Mouse (Mus musculus): ENCODE results near the gene 0610010K14Rik. TPM values are rescaled to one million over a fixed set of nuclear protein-coding genes. Genes with fewer than 3 reads are reported as not detected.

0610010K14Rik gene
- polyA plus RNA-seq, 1 experiment from 2014 or later, result 115 TPM

GRCm38 (mm10) chr11:70199107-70199506 is 38.6 kb downstream of the 0610010K14Rik start:
- 69% methylated on average over 8 of the region's 8 CpGs for WGBS

GRCm38 (mm10) chr11:70198332-70198731 is 39.4 kb downstream of the 0610010K14Rik start:
- Histone ChIP-seq H3K4me2 (replicated peaks; ENCODE audit: low read depth, low read length) (no peak overlapping the region), H3K27ac (ENCODE audit: low read length) (no peak overlapping the region), H3K4me1 (ENCODE audit: insufficient read depth, low read depth, low read length) (no peaks in the 10 kb centered on the region), H3K36me3 (ENCODE audit: insufficient read depth, low read length) (no peaks in the 10 kb centered on the region), H3K9me3 (ENCODE audit: low read length) (no peaks in the 10 kb centered on the region), H3K9ac (replicated peaks; ENCODE audit: low read depth) (no peak overlapping the region), H3K4me3 (ENCODE audit: low read depth, low read length) (no peak overlapping the region), H3K27me3 (replicated peaks; ENCODE audit: insufficient read depth, low read length) (no peaks in the 10 kb centered on the region)
- ATAC-seq (peak; percentile 53), DNase-seq (ENCODE audit: low spot score) (peak; percentile 78)
- 69% methylated on average over 3 of the region's 3 CpGs for WGBS
- peak; percentile 45; the same call in 1 of the 2 replicates for TF ChIP-seq EP300 (IDR thresholded peaks at IDR 0.05)
- no peak for TF ChIP-seq CTCF (IDR thresholded peaks at IDR 0.05)

More at GRCm38 (mm10) chr11:70199107-70199506, 38.6 kb downstream of the 0610010K14Rik start:
- Histone ChIP-seq H3K4me3 (ENCODE audit: low read depth, low read length) (no peak overlapping the region), H3K36me3 (ENCODE audit: insufficient read depth, low read length) (no peaks in the 10 kb centered on the region), H3K27ac (ENCODE audit: low read length) (no peak overlapping the region), H3K9ac (replicated peaks; ENCODE audit: low read depth) (no peak overlapping the region), H3K9me3 (ENCODE audit: low read length) (no peaks in the 10 kb centered on the region), H3K4me1 (ENCODE audit: insufficient read depth, low read depth, low read length) (no peaks in the 10 kb centered on the region), H3K27me3 (replicated peaks; ENCODE audit: insufficient read depth, low read length) (no peaks in the 10 kb centered on the region), H3K4me2 (replicated peaks; ENCODE audit: low read depth, low read length) (no peak overlapping the region)
- ATAC-seq, result no peak
- TF ChIP-seq EP300 (IDR thresholded peaks at IDR 0.05) (no peak), CTCF (IDR thresholded peaks at IDR 0.05) (no peak)
- DNase-seq (ENCODE audit: low spot score), result peak; percentile 32

- H3K9ac ChIP-seq (replicated peaks; ENCODE audit: low read depth), result no peak overlapping the region
- H3K4me1 ChIP-seq (ENCODE audit: insufficient read depth, low read depth, low read length), result no peaks in the 10 kb centered on the region
- ATAC-seq, result peak; percentile 85
- no peak overlapping the region for H3K4me2 ChIP-seq (replicated peaks; ENCODE audit: low read depth, low read length)
- WGBS, result 34% methylated on average over 11 of the region's 11 CpGs
- no peaks in the 10 kb centered on the region for H3K9me3 ChIP-seq (ENCODE audit: low read length)
- H3K27ac ChIP-seq (ENCODE audit: low read length), result 0 out of 2 replicates have a peak overlapping the region, but pooled peaks have one; percentile 26
- H3K36me3 ChIP-seq (ENCODE audit: insufficient read depth, low read length), result no peaks in the 10 kb centered on the region
- peak; percentile 81 for DNase-seq (ENCODE audit: low spot score)
- no peak overlapping the region for H3K4me3 ChIP-seq (ENCODE audit: low read depth, low read length)
- TF ChIP-seq CTCF (IDR thresholded peaks at IDR 0.05), result no peak
- peak; percentile 79 for TF ChIP-seq EP300 (IDR thresholded peaks at IDR 0.05)
- H3K27me3 ChIP-seq (replicated peaks; ENCODE audit: insufficient read depth, low read length), result no peaks in the 10 kb centered on the region
Observed at GRCm38 (mm10) chr11:70193354-70194285, 44.1 kb downstream of the 0610010K14Rik start.

GRCm38 (mm10) chr11:70192157-70192556 is 45.6 kb downstream of the 0610010K14Rik start:
- TF ChIP-seq CTCF (IDR thresholded peaks at IDR 0.05) (no peak), EP300 (IDR thresholded peaks at IDR 0.05) (no peak)
- no peaks in the 10 kb centered on the region for H3K9me3 ChIP-seq (ENCODE audit: low read length)
- no peaks in the 10 kb centered on the region for H3K4me1 ChIP-seq (ENCODE audit: insufficient read depth, low read depth, low read length)
- no peak for ATAC-seq
- H3K4me3 ChIP-seq (ENCODE audit: low read depth, low read length), result no peak overlapping the region
- no peaks in the 10 kb centered on the region for H3K27me3 ChIP-seq (replicated peaks; ENCODE audit: insufficient read depth, low read length)
- DNase-seq (ENCODE audit: low spot score), result no peak
- H3K36me3 ChIP-seq (ENCODE audit: insufficient read depth, low read length), result no peaks in the 10 kb centered on the region
- H3K4me2 ChIP-seq (replicated peaks; ENCODE audit: low read depth, low read length), result no peak overlapping the region
- no peak overlapping the region for H3K9ac ChIP-seq (replicated peaks; ENCODE audit: low read depth)
- WGBS, result 82% methylated on average over 4 of the region's 4 CpGs
- no peak overlapping the region for H3K27ac ChIP-seq (ENCODE audit: low read length)

GRCm38 (mm10) chr11:70191188-70191587 is 46.5 kb downstream of the 0610010K14Rik start:
- Histone ChIP-seq H3K36me3 (ENCODE audit: insufficient read depth, low read length) (no peaks in the 10 kb centered on the region), H3K9ac (replicated peaks; ENCODE audit: low read depth) (no peak overlapping the region), H3K27me3 (replicated peaks; ENCODE audit: insufficient read depth, low read length) (no peaks in the 10 kb centered on the region), H3K4me3 (ENCODE audit: low read depth, low read length) (no peak overlapping the region), H3K4me1 (ENCODE audit: insufficient read depth, low read depth, low read length) (no peaks in the 10 kb centered on the region), H3K9me3 (ENCODE audit: low read length) (no peaks in the 10 kb centered on the region), H3K27ac (ENCODE audit: low read length) (no peak overlapping the region), H3K4me2 (replicated peaks; ENCODE audit: low read depth, low read length) (no peak overlapping the region)
- TF ChIP-seq CTCF (IDR thresholded peaks at IDR 0.05), result no peak
- no peak for TF ChIP-seq EP300 (IDR thresholded peaks at IDR 0.05)
- no peak for DNase-seq (ENCODE audit: low spot score)
- ATAC-seq, result no peak
- WGBS, result 72% methylated on average over 6 of the region's 6 CpGs

GRCm38 (mm10) chr11:70189319-70190134 is 48.2 kb downstream of the 0610010K14Rik start:
- TF ChIP-seq CTCF (IDR thresholded peaks at IDR 0.05), result no peak
- no peak for TF ChIP-seq EP300 (IDR thresholded peaks at IDR 0.05)
- H3K4me2 ChIP-seq (replicated peaks; ENCODE audit: low read depth, low read length), result no peak overlapping the region
- H3K27me3 ChIP-seq (replicated peaks; ENCODE audit: insufficient read depth, low read length), result no peaks in the 10 kb centered on the region
- H3K9ac ChIP-seq (replicated peaks; ENCODE audit: low read depth), result no peak overlapping the region
- 74% methylated on average over 28 of the region's 28 CpGs for WGBS
- H3K27ac ChIP-seq (ENCODE audit: low read length), result no peak overlapping the region
- ATAC-seq (peak; percentile 47), DNase-seq (ENCODE audit: low spot score) (peak; percentile 41)
- no peak overlapping the region for H3K4me3 ChIP-seq (ENCODE audit: low read depth, low read length)
- H3K4me1 ChIP-seq (ENCODE audit: insufficient read depth, low read depth, low read length), result no peaks in the 10 kb centered on the region
- no peaks in the 10 kb centered on the region for H3K36me3 ChIP-seq (ENCODE audit: insufficient read depth, low read length)
- H3K9me3 ChIP-seq (ENCODE audit: low read length), result no peaks in the 10 kb centered on the region

MicroRNAs within 50 kb of the gene (microRNA counts, 519-probe panel; counts per million panel counts)
- 3,617 counts per million, percentile 25 among the panel's probes with 10 or more counts for microRNA mmu-miR-195
- microRNA mmu-miR-497, result 3,878 counts per million, percentile 31 among the panel's probes with 10 or more counts

Small RNA genes within 50 kb of the gene (microRNA-seq; reads per million reads assigned to microRNA genes)
- gene Mir195a (7,628 reads per million, percentile 93 among the genes with 10 or more reads in this experiment), gene Mir497 (not detected), gene Mir497b (not detected)

Other genes starting within 250 kb of the 0610010K14Rik start
- 624 and 645 TPM in 2 replicates for gene Gabarap, start 246.8 kb downstream of the 0610010K14Rik start, polyA plus RNA-seq (2015; fragmentation: Nextera tagmentation; extraction: Ambion mirVana)
- gene Phf23, start 242.1 kb downstream of the 0610010K14Rik start, polyA plus RNA-seq (2015; fragmentation: Nextera tagmentation; extraction: Ambion mirVana), result 57.5 and 61.3 TPM in 2 replicates
- 14.6 and 15.1 TPM in 2 replicates for gene Dvl2, start 237.3 kb downstream of the 0610010K14Rik start, polyA plus RNA-seq (2015; fragmentation: Nextera tagmentation; extraction: Ambion mirVana)
- 92.0 and 95.2 TPM in 2 replicates for gene Acadvl, start 222.5 kb downstream of the 0610010K14Rik start, polyA plus RNA-seq (2015; fragmentation: Nextera tagmentation; extraction: Ambion mirVana)
- 2.0 and 2.1 TPM in 2 replicates for gene Dlg4, start 221.0 kb downstream of the 0610010K14Rik start, polyA plus RNA-seq (2015; fragmentation: Nextera tagmentation; extraction: Ambion mirVana)
- gene Asgr1, start 183.8 kb downstream of the 0610010K14Rik start, polyA plus RNA-seq (2015; fragmentation: Nextera tagmentation; extraction: Ambion mirVana), result 0.81 TPM in 2 replicates
- not detected in 2 replicates for gene Asgr2, start 145.3 kb downstream of the 0610010K14Rik start, polyA plus RNA-seq (2015; fragmentation: Nextera tagmentation; extraction: Ambion mirVana)
- 0.90 and 1.2 TPM in 2 replicates for gene Mgl2, start 107.6 kb downstream of the 0610010K14Rik start, polyA plus RNA-seq (2015; fragmentation: Nextera tagmentation; extraction: Ambion mirVana)
- 0.54 and 0.70 TPM in 2 replicates for gene Clec10a, start 81.7 kb downstream of the 0610010K14Rik start, polyA plus RNA-seq (2015; fragmentation: Nextera tagmentation; extraction: Ambion mirVana)
- gene Slc16a11, start 25.2 kb downstream of the 0610010K14Rik start, polyA plus RNA-seq (2015; fragmentation: Nextera tagmentation; extraction: Ambion mirVana), result 7.9 TPM in 2 replicates
- gene Slc16a13, start 16.9 kb downstream of the 0610010K14Rik start, polyA plus RNA-seq (2015; fragmentation: Nextera tagmentation; extraction: Ambion mirVana), result 4.5 and 6.0 TPM in 2 replicates
- gene Bcl6b, start 8.1 kb downstream of the 0610010K14Rik start, polyA plus RNA-seq (2015; fragmentation: Nextera tagmentation; extraction: Ambion mirVana), result 19.2 and 31.6 TPM in 2 replicates
- 11.0 and 15.3 TPM in 2 replicates for gene Gm21988, start 1.9 kb upstream of the 0610010K14Rik start, polyA plus RNA-seq (2015; fragmentation: Nextera tagmentation; extraction: Ambion mirVana)
- gene Rnasek, start 1.9 kb upstream of the 0610010K14Rik start, polyA plus RNA-seq (2015; fragmentation: Nextera tagmentation; extraction: Ambion mirVana), result 462 and 484 TPM in 2 replicates
- gene Alox12, start 17.4 kb upstream of the 0610010K14Rik start, polyA plus RNA-seq (2015; fragmentation: Nextera tagmentation; extraction: Ambion mirVana), result 5.8 and 7.0 TPM in 2 replicates
- gene Alox12e, start 84.7 kb upstream of the 0610010K14Rik start, polyA plus RNA-seq (2015; fragmentation: Nextera tagmentation; extraction: Ambion mirVana), result 0.08 and 0.11 TPM in 2 replicates
- 0.26 and 0.57 TPM in 2 replicates for gene Alox15, start 114.1 kb upstream of the 0610010K14Rik start, polyA plus RNA-seq (2015; fragmentation: Nextera tagmentation; extraction: Ambion mirVana)
- gene Pelp1, start 172.1 kb upstream of the 0610010K14Rik start, polyA plus RNA-seq (2015; fragmentation: Nextera tagmentation; extraction: Ambion mirVana), result 9.1 and 9.6 TPM in 2 replicates
- gene Arrb2, start 194.7 kb upstream of the 0610010K14Rik start, polyA plus RNA-seq (2015; fragmentation: Nextera tagmentation; extraction: Ambion mirVana), result 12.7 and 13.7 TPM in 2 replicates
- 37.3 and 37.9 TPM in 2 replicates for gene Med11, start 214.0 kb upstream of the 0610010K14Rik start, polyA plus RNA-seq (2015; fragmentation: Nextera tagmentation; extraction: Ambion mirVana)
- gene Zmynd15, start 221.5 kb upstream of the 0610010K14Rik start, polyA plus RNA-seq (2015; fragmentation: Nextera tagmentation; extraction: Ambion mirVana), result 1.0 and 1.4 TPM in 2 replicates
- gene Cxcl16, start 222.1 kb upstream of the 0610010K14Rik start, polyA plus RNA-seq (2015; fragmentation: Nextera tagmentation; extraction: Ambion mirVana), result 45.1 and 52.3 TPM in 2 replicates

Data from lung, postnatal 0 days (tissue).